Mouse (Mus musculus) forebrain, postnatal 0 days (tissue): ENCODE measurements at regions not wholly inside any gene's neighbourhood (a gene's known extent, or its start where the extent isn't known, plus 50 kb on each side); places are given as distances from the start of the nearest gene placed in this dataset.
A peak's percentile ranks its signal among the peaks of the same experiment; 100 is the strongest.

Source experiments
- ATAC-seq: fragments of 200-750 bp; cut with Nextera tagmentation; 2 replicates; pipeline ENCODE4 v1.8.0; 2017; ENCODE audit warnings: mild to moderate bottlenecking, moderate library complexity
- DNase-seq: peaks from one replicate; pipeline ENCODE4 v3.0.0-alpha.2; 2015
- H3K27ac ChIP-seq: fragments of 300-500 bp; sonication (generic); 2 replicates; pipeline ENCODE4 v1.5.1; 2014; ENCODE audit warnings: low read depth, mild to moderate bottlenecking, antibody characterized with exemption, low read length, moderate library complexity, mixed read lengths
- H3K27me3 ChIP-seq: fragments of 300-500 bp; sonication (generic); 2 replicates; pipeline ENCODE4 v1.6.1; 2014; ENCODE audit warnings: mild to moderate bottlenecking, low read length, mixed read lengths; ENCODE audit not compliant: insufficient read depth
- H3K36me3 ChIP-seq: fragments of 300-500 bp; sonication (generic); 2 replicates; pipeline ENCODE4 v1.6.1; 2014; ENCODE audit warnings: mild to moderate bottlenecking, moderate library complexity; ENCODE audit not compliant: insufficient read depth
- H3K4me1 ChIP-seq: fragments of 300-500 bp; sonication (generic); 2 replicates; pipeline ENCODE4 v1.6.1; 2014; ENCODE audit warnings: antibody characterized with exemption; ENCODE audit not compliant: insufficient read depth
- H3K4me2 ChIP-seq: fragments of 300-500 bp; sonication (generic); 2 replicates; pipeline ENCODE4 v1.6.1; 2014; ENCODE audit warnings: low read depth, mild to moderate bottlenecking, moderate library complexity
- H3K4me3 ChIP-seq: fragments of 300-500 bp; sonication (generic); 2 replicates; pipeline ENCODE4 v1.5.1; 2014; ENCODE audit warnings: low read depth, low read length, mixed read lengths
- H3K9ac ChIP-seq: fragments of 300-500 bp; sonication (generic); 2 replicates; pipeline ENCODE4 v1.6.1; 2014; ENCODE audit warnings: mild to moderate bottlenecking
- H3K9me3 ChIP-seq: fragments of 300-500 bp; sonication (generic); 2 replicates; pipeline ENCODE4 v1.6.1; 2016; ENCODE audit warnings: low read length
- CTCF ChIP-seq: sonication (generic); IDR thresholded peaks from 2 replicates; pipeline ENCODE4 v1.5.1; 2016; ENCODE audit warnings: antibody characterized with exemption, control low read depth, low read depth
- WGBS: fragments of 180-500 bp; shearing (Covaris S2); extraction: QIAGEN DNeasy Blood & Tissue Kit; methylation state at CpG from one replicate; pipeline ENCODE4 v1.1.7; 2014; 5-methylcytosine and 5-hydroxymethylcytosine counted together

GRCm38 (mm10) chr8:30227354-30227753, 2779.9 kb downstream of the Poteg start:
- DNase-seq (peak; percentile 54), ATAC-seq (peak; percentile 72)
- Histone ChIP-seq H3K4me3 (no peak overlapping the region), H3K9me3 (no peaks in the 10 kb centered on the region), H3K27me3 (no peaks in the 10 kb centered on the region), H3K36me3 (no peaks in the 10 kb centered on the region), H3K4me2 (no peak overlapping the region), H3K27ac (no peak overlapping the region), H3K4me1 (no peaks in the 10 kb centered on the region), H3K9ac (no peak overlapping the region)
- TF ChIP-seq CTCF: no peak
- 41% methylated on average over 5 of the region's 5 CpGs for WGBS

GRCm38 (mm10) chr8:30233266-30233665, 2785.8 kb downstream of the Poteg start:
- Histone ChIP-seq H3K4me3 (no peak overlapping the region), H3K9me3 (no peaks in the 10 kb centered on the region), H3K36me3 (no peaks in the 10 kb centered on the region), H3K4me2 (no peak overlapping the region), H3K9ac (no peak overlapping the region), H3K4me1 (no peaks in the 10 kb centered on the region), H3K27ac (no peak overlapping the region), H3K27me3 (no peaks in the 10 kb centered on the region)
- ATAC-seq (peak; percentile 27), DNase-seq (peak; percentile 46)
- 49% methylated on average over 1 of the region's 1 CpGs for WGBS
- TF ChIP-seq CTCF: no peak

- no peak overlapping the region for H3K4me3 ChIP-seq
- ATAC-seq (no peak), DNase-seq (no peak)
- TF ChIP-seq CTCF: no peak
- no peak overlapping the region for H3K27ac ChIP-seq
- no peaks in the 10 kb centered on the region for H3K27me3 ChIP-seq
- H3K4me1 ChIP-seq: no peaks in the 10 kb centered on the region
- no peak overlapping the region for H3K4me2 ChIP-seq
- WGBS: 91% methylated on average over 3 of the region's 3 CpGs
- no peaks in the 10 kb centered on the region for H3K9me3 ChIP-seq
- H3K9ac ChIP-seq: no peak overlapping the region
- no peaks in the 10 kb centered on the region for H3K36me3 ChIP-seq
Observed at GRCm38 (mm10) chr8:30251797-30252196, 2804.3 kb downstream of the Poteg start.

GRCm38 (mm10) chr8:30269949-30270910, 2822.8 kb downstream of the Poteg start:
- no peak overlapping the region for H3K27ac ChIP-seq
- no peaks in the 10 kb centered on the region for H3K9me3 ChIP-seq
- WGBS: 56% methylated on average over 6 of the region's 6 CpGs
- no peak overlapping the region for H3K4me3 ChIP-seq
- no peaks in the 10 kb centered on the region for H3K27me3 ChIP-seq
- H3K9ac ChIP-seq: no peak overlapping the region
- no peak overlapping the region for H3K4me2 ChIP-seq
- H3K4me1 ChIP-seq: no peaks in the 10 kb centered on the region
- no peak for ATAC-seq
- peak; percentile 13 for DNase-seq
- no peak for TF ChIP-seq CTCF
- H3K36me3 ChIP-seq: no peaks in the 10 kb centered on the region

- Histone ChIP-seq H3K9ac (no peak overlapping the region), H3K27ac (no peak overlapping the region), H3K4me1 (no peaks in the 10 kb centered on the region), H3K4me2 (no peak overlapping the region), H3K36me3 (no peaks in the 10 kb centered on the region), H3K27me3 (no peaks in the 10 kb centered on the region), H3K9me3 (no peaks in the 10 kb centered on the region), H3K4me3 (no peak overlapping the region)
- ATAC-seq: peak; percentile 65
- no peak for TF ChIP-seq CTCF
- peak; percentile 68 for DNase-seq
- 22% methylated on average over 4 of the region's 4 CpGs for WGBS
Observed at GRCm38 (mm10) chr8:30289169-30289568, 2841.7 kb downstream of the Poteg start.

- Histone ChIP-seq H3K27me3 (no peaks in the 10 kb centered on the region), H3K9me3 (no peaks in the 10 kb centered on the region)
Observed at GRCm38 (mm10) chr8:30331201-30331600, 2883.7 kb downstream of the Poteg start.

GRCm38 (mm10) chr8:30333352-30333751, 2885.9 kb downstream of the Poteg start:
- WGBS: 69% methylated on average over 3 of the region's 3 CpGs
- no peak overlapping the region for H3K27ac ChIP-seq

More at GRCm38 (mm10) chr8:30331201-30331600, 2883.7 kb downstream of the Poteg start:
- Histone ChIP-seq H3K4me2 (no peak overlapping the region), H3K4me1 (no peaks in the 10 kb centered on the region), H3K9ac (no peak overlapping the region), H3K4me3 (no peak overlapping the region), H3K36me3 (no peaks in the 10 kb centered on the region), H3K27ac (no peak overlapping the region)
- no peak for TF ChIP-seq CTCF
- no peak for DNase-seq
- ATAC-seq: no peak

More at GRCm38 (mm10) chr8:30333352-30333751, 2885.9 kb downstream of the Poteg start:
- H3K4me2 ChIP-seq: no peak overlapping the region
- H3K4me3 ChIP-seq: no peak overlapping the region
- no peak for TF ChIP-seq CTCF
- no peak for DNase-seq
- no peaks in the 10 kb centered on the region for H3K4me1 ChIP-seq
- H3K27me3 ChIP-seq: no peaks in the 10 kb centered on the region
- H3K9ac ChIP-seq: no peak overlapping the region
- H3K9me3 ChIP-seq: no peaks in the 10 kb centered on the region
- ATAC-seq: no peak
- H3K36me3 ChIP-seq: no peaks in the 10 kb centered on the region
